Mouse (Mus musculus): ENCODE measurements at regions not wholly inside any gene's neighbourhood (a gene's known extent, or its start where the extent isn't known, plus 50 kb on each side); places are given as distances from the start of the nearest gene placed in this dataset.

DNA sequence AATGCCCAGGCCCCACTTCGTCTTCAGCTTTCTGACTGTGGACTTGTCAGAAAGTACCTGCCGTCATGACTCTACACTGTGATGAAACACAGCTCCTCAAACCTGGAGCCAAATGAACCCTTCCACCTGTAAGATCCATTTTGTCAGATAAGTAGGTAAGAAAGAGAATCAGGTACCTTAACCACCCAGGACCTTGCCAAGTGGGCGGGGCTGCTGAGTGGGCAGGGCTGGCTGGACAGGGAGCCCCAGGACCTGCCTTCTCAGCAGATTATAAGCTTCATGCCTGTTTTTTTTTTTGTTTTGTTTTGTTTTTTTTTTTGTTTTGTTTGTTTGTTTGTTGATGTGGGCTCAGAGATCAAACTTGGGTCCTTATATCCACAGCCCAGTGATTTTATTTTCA, 311.8 kb upstream of the Pabpc6 start:
- no peak for DNase-seq

DNA sequence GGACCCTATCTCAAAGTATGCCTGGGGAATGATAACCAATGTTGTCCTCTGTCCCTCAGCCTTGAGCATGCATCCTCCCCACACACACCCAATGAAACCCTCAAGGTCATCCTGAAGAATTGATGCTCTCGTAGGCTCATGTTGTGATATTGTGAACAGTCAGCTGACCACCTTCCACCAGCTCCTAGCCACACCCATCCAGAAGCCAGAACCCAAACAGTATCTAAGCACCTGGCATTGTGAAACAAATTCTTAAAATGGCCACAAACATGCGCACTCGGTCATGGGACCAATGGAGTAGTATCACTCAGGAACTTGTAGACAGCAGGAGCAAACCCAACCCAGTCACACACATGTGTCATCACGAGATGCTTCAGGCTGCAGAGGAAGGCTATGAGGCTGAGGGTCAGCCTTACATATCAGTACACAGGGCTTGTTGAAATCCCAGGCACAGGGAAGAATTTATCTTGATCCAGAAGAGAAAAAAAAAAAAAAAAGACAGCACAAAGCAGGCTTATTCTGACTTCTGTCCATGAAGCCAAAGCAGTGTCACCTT, 307.4 kb upstream of the Pabpc6 start:
- no peak for DNase-seq

DNA sequence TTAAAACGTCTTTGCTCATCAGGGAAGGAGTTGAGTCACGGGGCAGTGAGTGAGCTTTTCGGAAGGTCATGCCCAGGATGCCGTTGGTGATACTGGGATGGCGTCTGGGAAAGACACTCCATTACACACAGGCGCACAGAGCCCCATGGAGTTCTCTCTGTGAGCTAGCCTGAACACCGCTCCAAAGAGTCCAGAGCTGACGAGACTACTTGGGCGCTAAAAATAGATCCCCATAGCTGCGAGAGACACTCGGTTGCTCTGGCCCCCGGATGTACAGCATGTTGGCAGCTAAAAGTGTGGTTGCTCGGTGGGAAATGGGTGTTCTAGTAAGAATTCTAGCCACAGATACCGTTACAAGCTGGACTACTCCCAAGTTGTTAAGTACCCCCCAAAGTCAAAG, 306.5 kb upstream of the Pabpc6 start:
- no peak for DNase-seq

DNA sequence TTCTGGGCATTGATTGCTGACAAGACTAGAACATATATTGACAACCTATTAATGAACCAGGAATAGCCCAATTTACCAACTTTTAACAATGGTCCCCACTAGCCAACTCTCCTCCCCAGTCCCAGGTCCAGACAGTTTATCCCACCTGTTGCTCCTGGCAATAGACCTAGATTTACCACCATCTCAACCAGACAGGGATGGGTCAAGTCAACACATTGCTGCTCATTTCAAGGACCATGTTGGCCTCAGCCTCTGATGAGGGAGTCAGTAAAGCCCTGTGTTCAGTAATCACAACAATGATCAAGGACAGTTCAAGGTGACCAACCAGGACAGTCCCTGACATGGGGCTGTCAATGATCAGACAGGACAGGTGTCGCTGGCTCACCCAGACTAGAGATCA, 305.6 kb upstream of the Pabpc6 start:
- no peak for DNase-seq

DNA sequence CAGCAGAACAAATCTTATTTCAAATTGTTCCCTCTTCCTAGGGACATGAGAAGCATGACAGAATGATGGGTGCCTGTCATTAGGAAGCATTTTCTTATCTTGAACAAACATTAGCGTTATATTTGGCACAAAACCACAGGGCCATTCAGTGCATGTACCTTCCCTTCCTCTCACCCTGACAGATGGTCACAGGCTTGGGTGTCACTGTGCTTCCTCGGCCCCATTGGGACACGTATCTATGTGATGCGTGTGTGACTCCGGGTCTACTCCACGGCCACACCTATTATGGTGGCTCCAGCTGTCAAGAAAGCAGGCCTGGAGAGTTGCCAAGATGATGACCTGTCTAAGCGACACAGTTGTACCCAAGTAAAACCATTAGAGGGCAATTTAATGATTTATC, 298.5 kb upstream of the Pabpc6 start:
- no peak for DNase-seq

DNA sequence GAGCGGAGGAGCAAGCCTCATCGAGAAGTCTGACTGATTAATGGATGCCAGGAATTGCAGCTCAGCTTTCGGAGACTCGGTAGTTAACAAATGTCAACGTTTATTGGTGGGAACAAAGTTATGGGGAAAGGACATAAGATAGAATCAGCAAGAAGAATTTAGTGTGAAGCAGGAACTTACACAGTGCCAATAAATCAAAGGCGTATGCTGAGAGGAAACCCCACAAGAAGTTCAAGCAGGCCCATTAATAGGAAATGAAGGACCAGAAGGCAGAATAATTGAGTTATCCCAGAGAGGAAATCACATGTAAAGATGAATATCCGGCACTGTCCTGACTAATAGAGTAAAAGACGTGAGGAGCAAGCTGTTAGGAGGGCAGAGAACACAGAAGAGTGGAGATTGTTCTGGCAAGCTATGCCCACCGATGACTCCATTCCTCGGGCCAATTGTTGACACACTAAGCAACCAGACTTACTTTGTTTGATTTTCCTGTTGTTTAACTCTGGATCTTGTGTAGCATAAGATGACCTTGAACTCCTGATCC, 293.4 kb upstream of the Pabpc6 start:
- DNase-seq, result no peak

DNA sequence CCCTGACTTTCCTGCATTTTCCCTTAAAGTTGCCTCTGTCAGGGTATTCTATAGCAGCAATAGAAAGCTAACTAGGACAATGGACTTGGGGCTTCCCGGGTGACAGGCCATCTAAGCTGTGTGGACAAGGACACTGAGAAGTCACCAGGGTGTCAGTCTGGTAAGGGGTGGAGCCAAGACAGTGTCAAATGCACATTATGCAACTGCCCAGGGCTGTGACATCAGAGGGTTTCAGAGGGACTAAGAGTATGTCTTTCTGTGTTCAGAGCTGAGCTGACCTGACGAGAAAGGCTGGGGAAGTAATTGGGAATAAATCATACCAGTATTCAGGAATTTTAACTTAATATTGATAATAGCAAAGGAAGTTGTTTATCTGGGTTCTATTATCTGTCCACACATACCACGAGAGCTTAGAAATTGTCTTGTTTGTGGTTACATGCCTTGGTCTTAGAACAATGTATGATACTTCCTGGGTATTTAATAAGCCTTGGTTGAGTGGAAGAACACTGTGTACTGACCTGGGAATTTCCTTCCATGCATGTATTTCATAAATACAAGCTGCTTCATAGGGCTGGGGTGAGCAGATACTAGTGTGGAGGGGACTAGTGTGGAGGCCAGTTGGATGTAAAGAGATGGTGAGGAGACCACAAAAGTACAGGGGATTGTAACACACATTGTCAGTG, 279.6 kb upstream of the Pabpc6 start:
- no peak for DNase-seq

DNA sequence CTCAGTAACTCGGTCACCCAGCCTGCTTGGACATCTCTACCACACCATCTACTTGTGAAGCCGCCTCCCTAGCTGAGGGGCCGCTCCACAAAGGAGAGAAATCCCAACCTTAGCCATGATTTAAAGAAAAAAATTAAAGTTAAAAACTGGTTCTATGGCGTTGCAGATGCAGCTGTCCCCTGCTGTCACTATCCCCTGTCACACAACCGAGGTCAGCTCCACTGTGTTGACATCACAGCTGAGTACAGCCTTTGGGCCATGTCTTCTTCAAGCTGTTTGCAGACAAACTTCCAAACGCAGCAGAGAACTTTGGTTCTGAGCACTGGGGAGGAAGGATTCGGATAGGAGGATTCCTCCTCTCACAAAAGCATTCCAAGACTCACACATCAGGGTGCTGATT, 278.1 kb upstream of the Pabpc6 start:
- DNase-seq, result no peak

DNA sequence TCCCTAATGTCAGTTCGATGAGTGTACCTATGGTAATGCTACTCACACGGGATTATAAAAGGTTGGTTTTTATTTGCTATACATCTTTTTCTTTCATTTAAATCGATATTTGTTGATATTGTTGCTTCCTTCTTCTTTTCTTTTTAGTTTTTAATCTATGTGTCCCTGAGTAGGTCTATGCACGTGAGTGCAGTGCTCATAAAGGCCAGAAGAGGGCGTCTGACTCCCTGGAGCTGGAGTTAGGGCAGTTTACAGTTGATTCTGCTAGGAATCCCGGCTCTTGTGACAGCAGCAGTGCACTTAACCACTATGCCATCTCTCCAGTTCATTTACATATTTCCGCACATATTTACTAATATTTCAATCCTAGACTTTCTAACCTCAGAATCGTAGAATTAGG, 275.0 kb upstream of the Pabpc6 start:
- DNase-seq, result no peak

DNA sequence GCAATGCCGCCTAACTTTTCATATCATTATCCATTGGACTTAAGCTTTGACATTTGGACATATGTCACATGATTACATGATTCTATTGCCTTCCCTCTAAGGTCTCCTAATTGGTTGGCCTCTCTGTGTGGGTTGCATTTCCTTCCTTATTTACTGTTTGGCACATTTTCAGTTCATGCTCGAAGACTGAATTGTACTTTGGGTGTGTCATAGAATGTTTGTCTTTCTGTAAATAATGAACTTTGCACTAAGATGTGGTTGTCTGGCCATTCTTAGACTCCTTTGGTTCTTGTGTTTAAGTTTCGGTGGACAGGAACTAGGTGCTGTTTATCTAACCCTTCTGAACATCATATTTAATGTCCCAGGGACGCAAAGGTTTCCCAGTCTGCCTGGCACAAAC, 272.7 kb upstream of the Pabpc6 start:
- no peak for DNase-seq

DNA sequence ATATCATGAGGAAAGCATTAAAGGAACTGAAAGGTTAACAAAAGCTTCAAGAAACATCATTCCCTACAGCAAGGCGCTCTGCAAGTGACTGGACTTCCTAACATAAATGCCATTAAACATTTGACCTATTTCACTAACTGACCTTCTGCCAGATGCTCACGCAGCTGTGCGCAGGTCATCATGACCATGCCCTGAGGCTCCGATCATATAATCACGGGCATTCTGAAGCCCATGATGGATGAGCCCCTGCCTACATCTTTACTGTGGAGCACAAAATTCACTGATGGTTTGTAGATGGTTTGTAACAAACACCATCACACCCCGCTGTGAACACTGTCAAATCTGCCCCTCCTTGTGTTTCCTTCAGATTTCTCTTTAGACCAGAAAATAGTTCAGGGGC, 270.1 kb upstream of the Pabpc6 start:
- DNase-seq, result no peak

DNA sequence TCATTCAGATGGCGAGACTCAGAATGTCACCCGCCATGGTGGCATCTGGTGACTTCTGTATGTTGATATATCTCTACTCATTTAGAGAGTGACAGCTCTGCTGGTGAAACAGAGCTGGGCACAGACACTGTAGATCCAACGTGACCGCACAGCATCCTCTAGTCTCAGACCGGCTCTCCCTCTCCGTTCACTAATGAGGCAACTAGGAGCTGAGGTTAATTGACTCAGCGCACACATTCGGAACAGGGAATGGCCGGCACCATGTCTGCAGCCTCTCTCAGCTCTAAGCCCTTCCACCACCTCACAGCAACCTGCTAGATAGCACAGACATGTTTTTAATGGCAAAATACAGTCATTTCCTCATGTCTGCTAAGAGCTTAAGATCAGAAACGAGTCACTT, 268.9 kb upstream of the Pabpc6 start:
- DNase-seq, result no peak

DNA sequence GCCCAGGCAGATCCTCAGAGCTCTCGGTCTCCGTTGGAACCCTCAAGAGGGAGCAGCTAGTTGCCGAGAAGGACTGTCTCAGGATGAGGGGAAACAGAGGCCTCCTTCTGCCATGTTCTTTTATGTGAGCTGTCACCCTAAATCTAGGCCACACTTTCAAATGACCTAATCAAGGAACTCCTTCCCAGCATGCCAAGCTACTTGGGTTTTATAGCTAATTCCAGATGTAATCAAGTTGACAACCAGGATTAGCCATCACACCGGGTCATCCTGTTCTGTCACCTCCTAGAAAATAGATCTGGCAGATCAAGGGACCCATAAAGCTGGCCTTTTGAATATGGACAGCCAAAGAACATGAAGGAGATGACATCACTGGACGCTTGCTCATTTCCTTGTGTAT, 267.7 kb upstream of the Pabpc6 start:
- no peak for DNase-seq

DNA sequence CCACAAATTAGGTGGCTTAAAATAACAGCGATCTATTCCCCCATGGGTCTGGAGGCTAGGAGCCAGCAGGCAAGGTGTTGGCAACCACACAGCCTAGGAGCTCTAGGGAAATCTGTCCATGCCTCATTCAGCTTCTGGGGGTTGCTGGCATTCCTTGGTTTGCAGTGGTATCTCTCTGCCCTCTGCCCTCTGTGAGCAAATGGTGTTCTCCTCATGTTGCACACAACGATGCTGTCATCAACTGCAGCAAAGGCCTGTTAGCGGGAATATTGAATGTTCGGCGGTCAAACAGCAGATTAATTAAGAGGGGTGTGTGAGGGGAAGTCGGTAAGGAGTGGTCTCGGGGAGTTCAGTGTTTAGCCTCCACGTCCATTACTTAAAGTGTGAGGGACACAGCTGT, 262.7 kb upstream of the Pabpc6 start:
- DNase-seq, result no peak

DNA sequence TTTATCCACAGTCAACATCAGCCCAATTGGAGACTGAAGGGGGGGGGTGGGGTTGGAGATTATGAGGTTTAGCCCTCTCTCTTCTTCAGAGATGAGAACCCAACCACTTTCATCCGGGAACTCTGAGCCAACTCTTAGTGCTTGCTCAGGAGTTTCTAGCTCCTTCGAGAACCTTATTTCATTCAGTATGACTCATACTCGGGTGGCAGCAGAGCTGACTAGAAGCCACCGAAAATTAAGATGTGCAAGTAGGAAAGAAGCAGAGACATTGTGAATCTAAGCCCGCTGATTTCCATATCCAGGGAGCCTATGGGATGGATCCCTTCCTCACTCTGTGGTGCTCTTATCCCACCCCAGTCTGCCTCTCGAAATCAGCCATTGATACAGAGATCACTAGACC, 262.0 kb upstream of the Pabpc6 start:
- peak; percentile 11 for DNase-seq

DNA sequence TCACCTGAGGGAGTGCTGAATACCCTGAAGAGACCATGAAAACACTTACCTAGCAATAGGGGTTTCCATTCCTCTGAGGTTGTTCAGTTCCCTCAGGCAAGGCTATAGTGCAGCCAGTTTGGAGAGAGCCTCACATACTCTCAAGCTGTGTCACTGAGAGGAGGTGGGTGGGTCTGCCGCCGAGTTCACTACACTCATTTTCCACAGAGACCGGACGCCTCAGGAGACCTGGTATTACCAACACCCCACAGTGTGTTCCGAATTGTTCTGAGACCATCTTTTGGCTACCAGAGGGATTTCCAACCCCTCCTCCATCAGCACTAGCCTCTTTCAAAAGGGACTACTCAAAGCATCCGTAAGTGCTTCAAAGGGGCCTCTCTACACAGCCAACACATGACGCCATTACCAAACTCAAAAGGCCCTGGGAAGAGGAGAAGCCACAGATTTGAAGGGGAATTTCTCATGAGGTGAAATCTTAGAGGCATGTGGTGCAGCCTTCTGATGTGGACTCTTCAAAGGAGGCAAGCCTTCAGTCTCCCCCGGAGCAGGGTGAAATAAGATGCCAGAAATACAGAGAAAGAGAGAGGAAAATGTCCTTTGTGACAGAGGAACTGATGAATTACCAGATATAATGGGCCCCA, 260.1 kb upstream of the Pabpc6 start:
- no peak for DNase-seq

DNA sequence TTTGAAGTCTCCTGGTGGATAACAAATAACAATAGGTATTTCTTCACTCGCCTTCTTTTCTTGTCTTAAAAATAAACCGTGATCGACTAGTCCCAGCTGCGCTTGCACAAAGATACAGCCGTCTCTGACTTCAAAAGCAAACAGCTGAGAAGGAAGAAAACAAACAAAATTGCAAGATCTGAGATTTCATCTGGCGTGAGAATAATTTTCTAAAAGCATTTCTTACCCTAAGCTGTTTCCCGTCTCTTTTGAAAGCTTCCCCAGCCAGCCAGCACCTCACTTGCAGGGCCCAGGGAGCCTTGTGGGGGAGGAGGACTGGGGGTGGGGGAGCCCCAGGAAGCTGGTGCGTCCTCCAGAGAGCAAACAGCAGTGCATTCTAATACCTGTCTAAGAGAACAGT, 258.2 kb upstream of the Pabpc6 start:
- DNase-seq, result no peak

DNA sequence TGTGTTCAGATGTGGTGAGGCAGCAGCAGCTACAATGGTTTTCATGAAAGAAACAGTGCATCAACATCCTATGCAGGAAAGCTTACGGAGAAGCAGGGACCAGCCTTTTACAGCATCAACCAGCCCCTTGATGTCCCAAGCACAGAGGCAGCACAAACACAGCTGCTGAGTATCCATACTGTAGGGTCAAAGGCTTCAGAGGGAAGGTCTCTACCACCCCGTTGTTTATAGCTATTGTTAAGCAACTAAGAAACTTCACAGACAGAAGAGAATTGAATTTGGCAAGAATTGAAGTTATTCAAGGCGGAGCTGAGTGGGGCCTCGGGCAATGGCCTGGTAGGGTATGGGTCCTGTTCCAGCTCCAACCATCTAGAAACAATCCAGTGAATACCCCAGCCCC, 256.8 kb upstream of the Pabpc6 start:
- no peak for DNase-seq

DNA sequence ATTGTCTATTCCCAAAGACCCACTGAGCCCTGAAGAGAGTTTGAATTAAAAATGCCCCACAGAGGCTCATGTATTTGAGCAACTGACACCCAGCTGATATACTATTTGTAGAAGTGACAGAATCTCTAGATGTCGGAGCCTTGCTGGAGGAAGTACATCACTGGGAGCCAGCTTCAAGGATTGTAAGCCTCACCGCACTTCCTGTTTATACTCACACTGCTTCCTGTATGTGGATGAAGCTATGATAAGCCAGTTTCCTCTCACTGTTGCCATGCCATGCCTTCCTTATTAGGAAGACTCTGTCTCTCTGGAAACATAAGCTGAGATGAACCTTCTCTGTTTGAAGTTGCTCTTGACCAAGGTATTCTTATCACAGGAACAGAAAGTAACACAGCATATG, 251.8 kb upstream of the Pabpc6 start:
- no peak for DNase-seq

DNA sequence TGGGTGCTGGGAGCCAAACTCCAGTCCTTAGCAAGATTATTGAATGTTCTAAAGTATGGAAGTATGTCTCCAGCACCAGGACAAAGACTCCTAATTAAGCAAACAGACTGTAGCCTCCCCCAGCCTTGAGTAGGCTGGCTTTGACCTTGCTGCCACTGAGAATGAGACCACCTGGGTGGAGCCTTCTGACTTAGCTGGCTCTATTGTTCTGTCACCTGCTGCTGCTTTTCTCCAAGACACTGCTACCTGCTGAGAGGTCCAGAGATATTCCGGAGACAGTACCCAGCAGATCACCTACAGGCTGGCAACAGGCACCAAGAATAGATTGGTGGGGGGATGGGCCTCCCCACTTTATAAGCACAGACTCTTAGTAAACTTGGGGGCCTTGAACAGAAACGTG, 247.5 kb upstream of the Pabpc6 start:
- no peak for DNase-seq

DNA sequence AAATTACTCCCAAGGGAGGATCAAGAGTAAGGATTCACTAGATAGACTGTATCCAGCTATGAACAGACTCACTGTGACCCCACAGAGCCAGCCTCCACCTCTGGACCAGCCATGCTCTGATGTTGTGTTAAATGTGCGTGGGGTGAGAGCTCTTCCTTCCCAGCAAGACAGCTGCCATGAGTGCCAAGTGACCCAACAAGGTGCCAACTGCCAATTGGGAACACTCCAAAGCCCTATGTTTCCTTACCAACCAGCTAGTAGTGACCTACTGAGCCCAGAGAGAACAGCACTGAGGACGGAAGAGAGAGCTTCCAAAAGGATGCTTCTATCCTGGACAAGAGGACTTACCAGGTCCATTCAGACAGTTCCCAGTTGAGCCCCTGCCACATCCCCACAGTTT, 241.3 kb upstream of the Pabpc6 start:
- DNase-seq, result no peak

DNA sequence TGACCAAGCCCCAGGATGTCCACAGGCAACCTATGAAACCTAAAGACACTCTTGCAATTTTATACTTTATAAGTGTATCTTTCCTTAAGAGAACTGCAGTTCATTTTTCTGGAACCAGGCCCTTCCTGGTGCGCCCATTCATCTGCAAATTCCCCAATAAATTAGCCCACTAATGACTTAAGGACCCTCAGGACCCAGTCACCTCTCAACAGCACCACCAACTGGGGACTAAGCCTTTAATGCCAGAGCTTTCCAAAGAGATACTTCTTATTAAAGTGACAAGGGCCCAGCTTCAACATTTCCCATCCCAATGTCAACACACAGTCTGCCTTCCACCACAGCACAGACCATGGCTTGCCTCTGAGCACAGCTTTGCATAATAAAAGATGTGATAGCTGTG, 237.6 kb upstream of the Pabpc6 start:
- DNase-seq, result no peak

DNA sequence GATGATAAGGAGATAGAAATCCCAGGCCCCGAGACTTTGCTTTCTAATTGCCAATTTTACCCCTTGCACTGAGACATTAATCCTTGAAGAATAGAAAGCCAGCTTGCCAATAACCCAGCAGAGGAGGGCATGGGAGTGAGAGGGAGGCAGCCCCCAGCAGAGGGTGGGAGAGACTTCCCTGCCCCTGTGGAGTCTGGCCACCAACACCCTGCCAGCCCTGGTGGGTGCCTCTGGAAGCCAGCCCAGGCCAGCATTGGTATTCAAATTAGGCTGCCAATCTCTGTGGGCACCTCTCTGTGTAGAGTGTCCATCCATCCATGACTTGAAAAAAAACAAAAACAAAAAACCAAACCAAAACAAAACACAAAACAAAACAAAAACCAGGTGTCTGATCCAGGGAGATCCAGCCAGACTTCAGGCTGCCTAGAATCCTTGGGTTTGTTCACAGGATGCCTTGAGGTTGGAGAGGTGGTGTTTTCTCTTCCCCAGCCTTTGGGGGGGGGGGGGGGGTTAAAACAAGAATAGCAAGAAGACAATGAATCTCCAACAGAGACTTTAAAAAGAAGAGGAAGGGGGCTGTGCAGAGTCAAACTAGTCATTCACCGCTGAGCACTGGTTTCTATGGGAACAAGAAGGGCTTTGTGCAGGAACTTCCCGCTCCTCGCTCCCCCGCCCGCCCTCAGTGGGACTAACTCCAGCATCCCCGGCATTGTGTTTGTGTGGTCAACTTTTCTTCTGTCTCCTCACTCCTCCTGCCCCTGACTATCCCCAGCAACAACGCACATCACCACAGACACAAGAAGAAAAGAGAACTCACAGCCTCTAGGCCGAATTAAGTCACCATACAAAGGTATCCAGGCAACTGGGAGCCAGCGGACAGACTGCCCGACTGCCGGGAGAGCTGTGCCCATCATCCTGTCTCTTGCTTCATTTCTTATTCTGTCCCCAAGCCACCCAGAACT, 236.3 kb upstream of the Pabpc6 start:
- DNase-seq, result peak; percentile 66

All from right cerebral cortex, postnatal 25 days (tissue).